Mouse (Mus musculus) megakaryocyte, embryonic 14.5 days (primary cell): ENCODE measurements at regions not wholly inside any gene's neighbourhood (a gene's known extent, or its start where the extent isn't known, plus 50 kb on each side); places are given as distances from the start of the nearest gene placed in this dataset.

Source experiments
- FLI1 ChIP-seq: IDR thresholded peaks from 2 replicates; pipeline ENCODE4 v1.6.1; 2012; ENCODE audit warnings: low read length, inconsistent platforms, mixed read lengths
- GATA1 ChIP-seq: IDR thresholded peaks from 3 replicates; pipeline ENCODE4 v1.6.1; 2012; ENCODE audit warnings: mixed read lengths, low read length, inconsistent platforms, borderline replicate concordance

GRCm38 (mm10) chr13:35395192-35395591, 264.4 kb upstream of the Cdyl start:
- TF ChIP-seq GATA1 (no peak), FLI1 (no peak)
